Mouse (Mus musculus) intestine, embryonic 14.5 days (tissue): ENCODE results near the gene Lcorl. TPM values are rescaled to one million over a fixed set of nuclear protein-coding genes. Genes with fewer than 3 reads are reported as not detected.

Experiments used
- ATAC-seq: fragments of 200-750 bp; cut with Nextera tagmentation; replicated peaks from 2 replicates; pipeline ENCODE4 v1.8.0; 2017; ENCODE audit warnings: low read depth, moderate number of reproducible peaks, moderate TSS enrichment, moderate library complexity; ENCODE audit not compliant: low FRiP score, low TSS enrichment
- DNase-seq: peaks from one replicate; pipeline ENCODE4 v3.0.0-alpha.2; 2018; ENCODE audit warnings: low spot score
- H3K27ac ChIP-seq: fragments of 300-500 bp; sonication (generic); 2 replicates; pipeline ENCODE4 v1.5.1; 2014; ENCODE audit warnings: low read depth, mild to moderate bottlenecking, control low read depth
- H3K27me3 ChIP-seq: fragments of 300-500 bp; sonication (generic); replicated peaks from 2 replicates; pipeline ENCODE4 v1.6.1; 2014; ENCODE audit warnings: low read length, control low read depth; ENCODE audit not compliant: control insufficient read depth, insufficient read depth
- H3K36me3 ChIP-seq: fragments of 300-500 bp; sonication (generic); 2 replicates; pipeline ENCODE4 v1.6.1; 2014; ENCODE audit warnings: low read length, control low read depth; ENCODE audit not compliant: control insufficient read depth, insufficient read depth
- H3K4me1 ChIP-seq: fragments of 300-500 bp; sonication (generic); replicated peaks from 2 replicates; pipeline ENCODE4 v1.6.1; 2014; ENCODE audit warnings: low read length, control low read depth, mixed read lengths; ENCODE audit not compliant: control insufficient read depth, insufficient read depth
- H3K4me2 ChIP-seq: fragments of 300-500 bp; sonication (generic); 2 replicates; pipeline ENCODE4 v1.6.1; 2014; ENCODE audit warnings: low read length
- H3K4me3 ChIP-seq: fragments of 300-500 bp; sonication (generic); 2 replicates; pipeline ENCODE4 v1.5.1; 2014; ENCODE audit warnings: low read depth, low read length, control low read depth, mixed read lengths
- H3K9ac ChIP-seq: fragments of 300-500 bp; sonication (generic); 2 replicates; pipeline ENCODE4 v1.6.1; 2014; ENCODE audit warnings: mild to moderate bottlenecking, low read length
- H3K9me3 ChIP-seq: fragments of 300-500 bp; sonication (generic); 2 replicates; pipeline ENCODE4 v1.6.1; 2016; ENCODE audit warnings: low read length, control low read depth; ENCODE audit not compliant: control insufficient read depth
- WGBS: fragments of 180-500 bp; shearing (Covaris S2); extraction: QIAGEN DNeasy Blood & Tissue Kit; methylation state at CpG from one replicate; pipeline ENCODE4 v1.1.7; 2014; 5-methylcytosine and 5-hydroxymethylcytosine counted together
- polyA plus RNA-seq: library from polyadenylated mRNA; unstranded; fragments of >200 nt; fragmentation: Nextera tagmentation; extraction: Ambion mirVana; gene quantifications from 2 replicates; pipeline ENCODE4 v1.2.1, GENCODE M21; 2014

The Lcorl gene
- polyA plus RNA-seq, 1 experiment from 2014 or later: 33.5 TPM

DNA sequence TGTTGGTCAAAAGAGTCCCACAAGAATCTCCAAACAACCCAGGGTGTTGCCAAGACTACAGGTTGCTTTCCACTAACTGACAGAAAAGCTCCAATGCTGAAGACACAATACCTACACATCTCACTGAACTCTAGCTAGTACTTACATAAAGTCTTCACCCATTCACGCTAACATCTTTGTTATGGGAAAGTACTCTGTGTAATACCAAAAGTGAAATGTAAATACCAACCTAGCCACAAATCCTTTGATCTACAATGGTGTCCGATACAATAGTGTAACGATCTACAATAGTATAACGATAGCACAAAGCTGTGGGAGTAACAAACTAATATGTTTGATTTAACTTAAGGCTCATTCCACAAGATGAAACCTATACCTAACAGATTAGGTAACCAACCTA, 67.2 kb downstream of the Lcorl start:
- H3K9me3 ChIP-seq: no peaks in the 10 kb centered on the region
- 96% methylated on average over 4 of the region's 4 CpGs for WGBS
- H3K4me3 ChIP-seq: no peak overlapping the region
- no peak overlapping the region for H3K9ac ChIP-seq
- no peaks in the 10 kb centered on the region for H3K4me1 ChIP-seq
- DNase-seq (no peak), ATAC-seq (no peak)
- H3K27ac ChIP-seq: no peak overlapping the region
- H3K4me2 ChIP-seq: no peak overlapping the region
- H3K36me3 ChIP-seq: no peaks in the 10 kb centered on the region
- no peaks in the 10 kb centered on the region for H3K27me3 ChIP-seq

DNA sequence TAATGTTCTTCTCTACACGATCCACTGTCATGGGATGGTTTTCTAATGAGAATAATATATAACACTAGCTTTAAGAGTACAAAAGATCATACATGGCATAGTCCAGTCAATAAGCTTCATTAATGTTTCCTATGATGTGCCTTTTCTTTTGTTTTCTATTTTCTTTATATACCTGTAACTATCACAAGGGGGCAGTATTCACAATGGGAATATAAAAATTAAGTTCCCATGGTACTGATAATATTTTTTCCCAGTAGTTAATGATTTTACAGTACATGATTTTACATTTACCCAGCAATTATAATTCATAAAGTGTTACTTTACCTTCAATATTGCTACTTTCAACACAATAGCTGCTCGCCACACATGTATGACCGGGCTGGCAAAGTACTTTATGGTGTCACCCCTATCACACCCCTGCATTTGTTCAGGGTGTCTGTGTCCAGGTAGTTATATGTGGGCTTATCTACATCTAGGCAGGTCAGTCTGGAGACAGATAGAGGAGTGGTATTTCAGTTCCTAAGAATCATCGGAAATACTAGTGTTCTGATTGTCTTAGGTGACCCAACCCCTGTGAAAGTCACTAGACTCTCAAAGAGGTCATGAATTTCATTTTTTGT, 99.8 kb downstream of the Lcorl start:
- Histone ChIP-seq H3K36me3 (no peaks in the 10 kb centered on the region), H3K4me1 (no peaks in the 10 kb centered on the region)
- WGBS: 84% methylated on average over 4 of the region's 4 CpGs

DNA sequence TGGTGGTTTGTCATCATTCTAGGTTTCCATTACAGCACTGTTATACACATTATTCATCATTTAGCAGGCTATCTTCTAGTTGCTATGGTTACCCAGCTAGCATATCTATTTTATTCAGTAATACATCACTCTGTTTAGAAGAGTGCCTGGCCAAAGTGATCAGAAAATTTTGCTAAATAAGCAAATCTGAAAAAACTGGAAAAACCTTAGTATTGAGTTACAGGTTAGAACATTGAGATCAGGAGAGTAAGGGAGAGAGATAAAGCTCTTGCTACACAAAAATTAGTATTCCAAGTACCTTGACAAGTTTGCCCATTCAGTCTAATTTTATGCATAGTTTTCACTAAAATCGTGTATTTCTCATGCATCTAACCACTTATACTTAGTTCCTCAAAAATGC, 119.5 kb downstream of the Lcorl start:
- ATAC-seq: no peak
- H3K9me3 ChIP-seq: no peaks in the 10 kb centered on the region
- H3K4me1 ChIP-seq: no peaks in the 10 kb centered on the region
- peaks cover 17% of the 10 kb centered on the region for H3K36me3 ChIP-seq
- no peak overlapping the region for H3K4me2 ChIP-seq
- H3K27me3 ChIP-seq: no peaks in the 10 kb centered on the region
- no peak overlapping the region for H3K4me3 ChIP-seq
- no peak overlapping the region for H3K9ac ChIP-seq
- 97% methylated on average over 1 of the region's 1 CpGs for WGBS
- DNase-seq: no peak
- H3K27ac ChIP-seq: no peak overlapping the region

More for the DNA sequence above, 99.8 kb downstream of the Lcorl start:
- H3K27me3 ChIP-seq: no peaks in the 10 kb centered on the region
- DNase-seq: no peak
- ATAC-seq: no peak
- no peak overlapping the region for H3K4me2 ChIP-seq
- no peak overlapping the region for H3K4me3 ChIP-seq
- H3K27ac ChIP-seq: no peak overlapping the region
- no peak overlapping the region for H3K9ac ChIP-seq
- no peaks in the 10 kb centered on the region for H3K9me3 ChIP-seq

DNA sequence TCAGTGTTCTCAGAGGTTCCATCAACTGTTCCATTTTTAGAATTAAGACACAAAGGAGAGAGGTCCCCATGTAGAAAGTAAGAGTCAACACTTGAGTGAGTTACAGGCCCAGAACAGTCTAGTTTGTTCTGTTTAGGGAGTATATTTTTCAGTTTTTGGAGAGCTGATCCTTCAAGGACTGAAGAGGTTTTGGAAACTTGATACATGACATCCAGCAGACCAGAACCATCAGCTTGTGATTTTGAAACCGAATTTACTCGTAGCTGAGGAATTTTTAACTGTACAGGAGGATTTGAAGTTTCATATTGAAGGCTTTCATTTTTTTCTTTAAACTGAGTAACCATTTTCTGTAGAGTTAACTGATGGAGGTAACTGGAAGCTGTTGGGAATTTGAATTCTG, 123.7 kb downstream of the Lcorl start:
- H3K9ac ChIP-seq: no peak overlapping the region
- WGBS: 81% methylated on average over 2 of the region's 2 CpGs
- no peaks in the 10 kb centered on the region for H3K9me3 ChIP-seq
- H3K4me1 ChIP-seq: no peaks in the 10 kb centered on the region
- peaks cover 17% of the 10 kb centered on the region for H3K36me3 ChIP-seq
- DNase-seq (no peak), ATAC-seq (no peak)
- no peaks in the 10 kb centered on the region for H3K27me3 ChIP-seq
- H3K27ac ChIP-seq: no peak overlapping the region
- H3K4me2 ChIP-seq: no peak overlapping the region
- no peak overlapping the region for H3K4me3 ChIP-seq

DNA sequence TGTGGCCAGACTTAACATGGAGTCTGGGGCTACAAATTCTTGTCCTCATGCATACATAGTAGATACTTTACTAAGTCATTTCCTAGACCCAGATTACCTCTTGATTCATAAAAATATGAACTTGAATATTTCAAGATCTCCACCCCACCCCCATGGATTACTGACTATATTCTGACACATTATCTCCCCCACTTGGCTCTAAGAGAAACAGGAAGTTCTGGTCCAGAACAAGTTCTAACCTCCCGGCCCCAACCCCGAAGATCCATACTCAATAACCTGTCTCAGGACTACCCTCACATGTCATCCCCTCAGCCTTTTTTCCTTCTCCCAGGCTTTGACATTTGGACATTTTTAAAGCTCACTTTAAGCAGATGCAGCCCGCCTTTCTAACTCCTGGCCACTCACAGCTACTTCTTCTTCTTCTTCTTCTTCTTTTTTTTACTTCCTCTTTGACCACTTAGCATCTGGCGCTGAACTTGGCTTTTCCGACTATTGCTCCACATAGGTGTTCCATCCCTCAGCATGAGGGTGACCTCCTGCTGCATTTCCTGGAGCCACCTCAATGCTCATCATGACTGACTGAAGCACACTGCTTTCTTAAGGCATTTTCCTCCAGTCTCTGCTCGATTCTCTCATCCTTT, 138.4 kb downstream of the Lcorl start:
- no peak for ATAC-seq
- no peaks in the 10 kb centered on the region for H3K4me1 ChIP-seq
- no peak overlapping the region for H3K4me2 ChIP-seq
- no peaks in the 10 kb centered on the region for H3K27me3 ChIP-seq
- WGBS: 90% methylated on average over 6 of the region's 6 CpGs
- no peak overlapping the region for H3K4me3 ChIP-seq
- no peaks in the 10 kb centered on the region for H3K36me3 ChIP-seq
- no peak overlapping the region for H3K27ac ChIP-seq
- H3K9me3 ChIP-seq: no peaks in the 10 kb centered on the region
- DNase-seq: no peak
- no peak overlapping the region for H3K9ac ChIP-seq

DNA sequence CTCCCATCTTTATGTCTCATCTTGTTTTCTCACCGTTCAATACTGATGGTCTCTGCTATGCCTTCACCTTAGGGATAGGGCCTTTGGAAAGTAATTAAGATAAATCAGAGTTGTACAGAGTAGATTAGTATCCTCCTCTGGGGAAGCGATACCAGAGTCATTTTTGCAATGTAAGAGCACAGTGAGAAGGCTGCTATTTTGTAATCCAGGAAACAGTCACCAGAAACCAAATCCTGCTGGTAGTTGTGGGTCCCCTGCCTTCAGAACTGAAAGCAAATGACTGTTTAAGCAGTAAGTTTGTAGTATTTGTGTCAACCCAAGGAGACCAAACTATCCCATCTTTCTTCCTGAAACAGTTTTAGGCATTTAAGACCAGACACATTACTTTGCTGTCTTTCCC, 147.8 kb downstream of the Lcorl start:
- Histone ChIP-seq H3K9ac (no peak overlapping the region), H3K27ac (no peak overlapping the region), H3K4me2 (no peak overlapping the region), H3K27me3 (no peaks in the 10 kb centered on the region), H3K4me1 (no peaks in the 10 kb centered on the region), H3K4me3 (no peak overlapping the region), H3K36me3 (peaks cover 21% of the 10 kb centered on the region; the same call in 1 of the 2 replicates), H3K9me3 (no peaks in the 10 kb centered on the region)
- DNase-seq (no peak), ATAC-seq (no peak)
- WGBS: 92% methylated on average over 2 of the region's 2 CpGs

DNA sequence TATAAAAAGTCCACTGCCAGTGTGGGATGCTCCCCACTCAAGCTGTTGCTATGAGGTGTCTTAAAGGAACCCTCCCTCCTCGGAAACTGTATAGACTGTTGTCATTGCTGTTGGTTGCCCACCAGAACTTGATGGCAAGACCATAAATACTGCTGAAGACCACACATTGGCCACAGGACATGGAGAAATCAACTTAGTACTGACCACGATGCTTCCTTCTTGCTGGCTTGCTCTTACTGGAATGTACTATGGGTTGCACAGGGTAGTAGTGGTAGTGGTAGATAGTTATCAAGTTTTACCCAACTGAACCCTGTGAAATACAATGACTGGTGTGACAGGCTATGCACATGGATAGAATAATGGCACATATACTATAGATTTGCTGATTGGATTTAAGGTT, 150.6 kb downstream of the Lcorl start:
- Histone ChIP-seq H3K9me3 (no peaks in the 10 kb centered on the region), H3K27ac (no peak overlapping the region), H3K27me3 (no peaks in the 10 kb centered on the region), H3K4me2 (no peak overlapping the region), H3K36me3 (peaks cover 30% of the 10 kb centered on the region; the same call in 1 of the 2 replicates), H3K4me3 (no peak overlapping the region), H3K4me1 (no peaks in the 10 kb centered on the region), H3K9ac (no peak overlapping the region)
- DNase-seq (no peak), ATAC-seq (no peak)
- 92% methylated on average over 2 of the region's 2 CpGs for whole genome bisulfite sequencing

DNA sequence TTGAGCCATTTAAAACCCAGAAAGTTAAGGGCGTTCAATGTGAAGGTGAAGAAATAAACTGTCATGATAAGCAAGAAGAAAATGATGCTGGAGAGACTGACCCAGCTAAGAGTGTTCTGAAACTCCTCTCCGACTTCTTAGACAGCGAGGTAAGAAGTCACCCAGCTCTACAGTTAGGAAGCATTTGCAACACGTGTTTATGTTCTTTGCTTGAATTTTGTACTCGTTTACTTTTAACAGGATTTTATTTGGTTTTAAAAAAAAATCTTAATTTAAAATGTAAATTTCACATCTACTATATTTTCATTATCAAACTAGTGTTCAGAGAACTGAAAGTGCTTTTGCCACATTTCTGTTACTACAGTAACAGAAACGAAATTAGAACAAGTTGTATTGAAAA, 165.7 kb downstream of the Lcorl start:
- WGBS: 90% methylated on average over 6 of the region's 6 CpGs
- H3K9ac ChIP-seq: no peak overlapping the region
- no peaks in the 10 kb centered on the region for H3K4me1 ChIP-seq
- H3K4me3 ChIP-seq: no peak overlapping the region
- H3K4me2 ChIP-seq: no peak overlapping the region
- H3K27me3 ChIP-seq: no peaks in the 10 kb centered on the region
- no peak for DNase-seq
- peaks cover 46% of the 10 kb centered on the region for H3K36me3 ChIP-seq
- no peak for ATAC-seq
- H3K27ac ChIP-seq: no peak overlapping the region
- H3K9me3 ChIP-seq: no peaks in the 10 kb centered on the region

DNA sequence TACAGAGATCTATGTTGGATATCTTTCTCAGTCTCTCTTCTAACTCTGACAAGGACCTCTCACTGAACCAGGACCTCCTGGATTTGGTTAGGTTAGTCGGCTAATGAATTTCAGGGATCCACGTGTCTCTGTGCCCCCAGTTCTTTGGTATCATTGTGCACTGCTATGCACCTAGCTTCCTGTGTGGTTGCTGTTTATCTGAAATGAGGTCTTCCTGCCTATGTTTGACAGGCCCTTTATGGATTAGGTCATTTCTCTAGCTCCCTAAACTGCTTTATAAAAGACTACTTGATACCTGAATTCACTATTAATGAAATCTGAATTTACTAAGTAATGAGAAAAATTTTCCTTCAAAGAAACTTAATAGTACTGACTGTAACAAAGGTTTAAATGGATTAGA, 166.6 kb downstream of the Lcorl start:
- no peak overlapping the region for H3K9ac ChIP-seq
- no peak for DNase-seq
- no peak for ATAC-seq
- no peaks in the 10 kb centered on the region for H3K27me3 ChIP-seq
- no peak overlapping the region for H3K4me2 ChIP-seq
- H3K27ac ChIP-seq: no peak overlapping the region
- WGBS: 72% methylated on average over 2 of the region's 2 CpGs
- H3K4me3 ChIP-seq: no peak overlapping the region
- no peaks in the 10 kb centered on the region for H3K4me1 ChIP-seq
- peaks cover 41% of the 10 kb centered on the region for H3K36me3 ChIP-seq
- H3K9me3 ChIP-seq: no peaks in the 10 kb centered on the region
